Mouse (Mus musculus): Measurements from ENCODE around the gene Chaf1a. TPM values are rescaled to one million over a fixed set of nuclear protein-coding genes. Genes with fewer than 3 reads are reported as not detected.

Gene Chaf1a
- polyA plus RNA-seq, 1 experiment from 2014 or later, result 14.2 TPM

GRCm38 (mm10) chr17:56008356-56009087 is 31.7 kb upstream of the Chaf1a start:
- H3K9ac ChIP-seq (ENCODE audit: low read depth, low read length), result peak overlapping the region; percentile 77
- no peaks in the 10 kb centered on the region for H3K27me3 ChIP-seq (replicated peaks; ENCODE audit: control insufficient read depth, insufficient read depth, low read length)
- H3K4me1 ChIP-seq (ENCODE audit: control insufficient read depth, insufficient read depth, low read length), result peaks cover 14% of the 10 kb centered on the region; the same call in 1 of the 2 replicates
- peak overlapping the region; percentile 73 for H3K4me3 ChIP-seq (ENCODE audit: low read depth, low read length)
- peak overlapping the region; percentile 94 for H3K27ac ChIP-seq (replicated peaks; ENCODE audit: low read depth, low read length)
- peak overlapping the region; percentile 100 for H3K4me2 ChIP-seq (ENCODE audit: low read depth, low read length)
- under 1% methylated on average over 21 of the region's 21 CpGs for WGBS
- peak; percentile 94 for ATAC-seq (ENCODE audit: low read depth)
- H3K9me3 ChIP-seq (ENCODE audit: control insufficient read depth, low read length), result no peaks in the 10 kb centered on the region
- H3K36me3 ChIP-seq (ENCODE audit: control insufficient read depth, insufficient read depth, low read length), result peaks cover 21% of the 10 kb centered on the region
- DNase-seq (ENCODE audit: low spot score), result peak; percentile 99

- H3K4me2 ChIP-seq (ENCODE audit: low read depth, low read length), result peak overlapping the region; percentile 100
- WGBS, result under 1% methylated on average over 48 of the region's 62 CpGs
- no peaks in the 10 kb centered on the region for H3K9me3 ChIP-seq (ENCODE audit: control insufficient read depth, low read length)
- peaks cover 25% of the 10 kb centered on the region for H3K36me3 ChIP-seq (ENCODE audit: control insufficient read depth, insufficient read depth, low read length)
- H3K27ac ChIP-seq (replicated peaks; ENCODE audit: low read depth, low read length), result peak overlapping the region; percentile 94
- H3K4me3 ChIP-seq (ENCODE audit: low read depth, low read length), result peak overlapping the region; percentile 73
- H3K27me3 ChIP-seq (replicated peaks; ENCODE audit: control insufficient read depth, insufficient read depth, low read length), result no peaks in the 10 kb centered on the region
- ATAC-seq (ENCODE audit: low read depth), result peak; percentile 93
- H3K9ac ChIP-seq (ENCODE audit: low read depth, low read length), result peak overlapping the region; percentile 77
- H3K4me1 ChIP-seq (ENCODE audit: control insufficient read depth, insufficient read depth, low read length), result peaks cover 14% of the 10 kb centered on the region; the same call in 1 of the 2 replicates
- peak; percentile 97 for DNase-seq (ENCODE audit: low spot score)
These were observed 30.9 kb upstream of the Chaf1a start for GRCm38 (mm10) chr17:56009088-56009961.

GRCm38 (mm10) chr17:56009962-56010240 is 30.3 kb upstream of the Chaf1a start:
- Histone ChIP-seq H3K9ac (ENCODE audit: low read depth, low read length) (peak overlapping the region; percentile 77), H3K9me3 (ENCODE audit: control insufficient read depth, low read length) (no peaks in the 10 kb centered on the region), H3K4me2 (ENCODE audit: low read depth, low read length) (peak overlapping the region; percentile 100), H3K27me3 (replicated peaks; ENCODE audit: control insufficient read depth, insufficient read depth, low read length) (no peaks in the 10 kb centered on the region), H3K4me3 (ENCODE audit: low read depth, low read length) (peak overlapping the region; percentile 73), H3K27ac (replicated peaks; ENCODE audit: low read depth, low read length) (peak overlapping the region; percentile 94; the same call in 1 of the 2 replicates), H3K36me3 (ENCODE audit: control insufficient read depth, insufficient read depth, low read length) (peaks cover 27% of the 10 kb centered on the region), H3K4me1 (ENCODE audit: control insufficient read depth, insufficient read depth, low read length) (peaks cover 14% of the 10 kb centered on the region; the same call in 1 of the 2 replicates)
- 10% methylated on average over 2 of the region's 2 CpGs for WGBS
- DNase-seq (ENCODE audit: low spot score), result no peak
- ATAC-seq (ENCODE audit: low read depth), result no peak

GRCm38 (mm10) chr17:56010255-56010654 is 30.0 kb upstream of the Chaf1a start:
- Histone ChIP-seq H3K4me1 (ENCODE audit: control insufficient read depth, insufficient read depth, low read length) (peaks cover 14% of the 10 kb centered on the region; the same call in 1 of the 2 replicates), H3K9me3 (ENCODE audit: control insufficient read depth, low read length) (no peaks in the 10 kb centered on the region), H3K4me3 (ENCODE audit: low read depth, low read length) (peak overlapping the region; percentile 73), H3K27me3 (replicated peaks; ENCODE audit: control insufficient read depth, insufficient read depth, low read length) (no peaks in the 10 kb centered on the region), H3K36me3 (ENCODE audit: control insufficient read depth, insufficient read depth, low read length) (peaks cover 31% of the 10 kb centered on the region), H3K27ac (replicated peaks; ENCODE audit: low read depth, low read length) (no peak overlapping the region), H3K9ac (ENCODE audit: low read depth, low read length) (peak overlapping the region; percentile 77), H3K4me2 (ENCODE audit: low read depth, low read length) (peak overlapping the region; percentile 100)
- WGBS, result 66% methylated on average over 14 of the region's 14 CpGs
- no peak for DNase-seq (ENCODE audit: low spot score)
- ATAC-seq (ENCODE audit: low read depth), result no peak

- Histone ChIP-seq H3K4me1 (ENCODE audit: control insufficient read depth, insufficient read depth, low read length) (peaks cover 14% of the 10 kb centered on the region; the same call in 1 of the 2 replicates), H3K9ac (ENCODE audit: low read depth, low read length) (no peak overlapping the region), H3K4me3 (ENCODE audit: low read depth, low read length) (peak overlapping the region; percentile 73; the same call in 1 of the 2 replicates), H3K27me3 (replicated peaks; ENCODE audit: control insufficient read depth, insufficient read depth, low read length) (no peaks in the 10 kb centered on the region), H3K9me3 (ENCODE audit: control insufficient read depth, low read length) (no peaks in the 10 kb centered on the region), H3K36me3 (ENCODE audit: control insufficient read depth, insufficient read depth, low read length) (peaks cover 35% of the 10 kb centered on the region), H3K27ac (replicated peaks; ENCODE audit: low read depth, low read length) (no peak overlapping the region), H3K4me2 (ENCODE audit: low read depth, low read length) (peak overlapping the region; percentile 100)
- DNase-seq (ENCODE audit: low spot score), result no peak
- WGBS, result 7% methylated on average over 9 of the region's 9 CpGs
- ATAC-seq (ENCODE audit: low read depth), result no peak
These were observed 29.6 kb upstream of the Chaf1a start for GRCm38 (mm10) chr17:56010681-56011080.

GRCm38 (mm10) chr17:56011441-56011840 is 28.8 kb upstream of the Chaf1a start:
- Histone ChIP-seq H3K9ac (ENCODE audit: low read depth, low read length) (no peak overlapping the region), H3K27me3 (replicated peaks; ENCODE audit: control insufficient read depth, insufficient read depth, low read length) (no peaks in the 10 kb centered on the region), H3K27ac (replicated peaks; ENCODE audit: low read depth, low read length) (no peak overlapping the region), H3K36me3 (ENCODE audit: control insufficient read depth, insufficient read depth, low read length) (peaks cover 43% of the 10 kb centered on the region), H3K4me3 (ENCODE audit: low read depth, low read length) (no peak overlapping the region), H3K4me2 (ENCODE audit: low read depth, low read length) (no peak overlapping the region), H3K4me1 (ENCODE audit: control insufficient read depth, insufficient read depth, low read length) (peaks cover 14% of the 10 kb centered on the region; the same call in 1 of the 2 replicates), H3K9me3 (ENCODE audit: control insufficient read depth, low read length) (no peaks in the 10 kb centered on the region)
- ATAC-seq (ENCODE audit: low read depth) (no peak), DNase-seq (ENCODE audit: low spot score) (no peak)
- WGBS, result 85% methylated on average over 7 of the region's 7 CpGs

GRCm38 (mm10) chr17:56015293-56015692 is 24.9 kb upstream of the Chaf1a start:
- Histone ChIP-seq H3K27ac (replicated peaks; ENCODE audit: low read depth, low read length) (no peak overlapping the region), H3K9ac (ENCODE audit: low read depth, low read length) (no peak overlapping the region), H3K4me3 (ENCODE audit: low read depth, low read length) (no peak overlapping the region), H3K36me3 (ENCODE audit: control insufficient read depth, insufficient read depth, low read length) (peaks cover 79% of the 10 kb centered on the region), H3K27me3 (replicated peaks; ENCODE audit: control insufficient read depth, insufficient read depth, low read length) (no peaks in the 10 kb centered on the region), H3K4me2 (ENCODE audit: low read depth, low read length) (no peak overlapping the region), H3K9me3 (ENCODE audit: control insufficient read depth, low read length) (no peaks in the 10 kb centered on the region), H3K4me1 (ENCODE audit: control insufficient read depth, insufficient read depth, low read length) (peaks cover 7% of the 10 kb centered on the region; the same call in 1 of the 2 replicates)
- no peak for ATAC-seq (ENCODE audit: low read depth)
- 89% methylated on average over 9 of the region's 9 CpGs for WGBS
- no peak for DNase-seq (ENCODE audit: low spot score)

GRCm38 (mm10) chr17:56016382-56016781 is 23.9 kb upstream of the Chaf1a start:
- Histone ChIP-seq H3K36me3 (ENCODE audit: control insufficient read depth, insufficient read depth, low read length) (peaks cover 76% of the 10 kb centered on the region), H3K9me3 (ENCODE audit: control insufficient read depth, low read length) (no peaks in the 10 kb centered on the region), H3K27me3 (replicated peaks; ENCODE audit: control insufficient read depth, insufficient read depth, low read length) (no peaks in the 10 kb centered on the region), H3K9ac (ENCODE audit: low read depth, low read length) (no peak overlapping the region), H3K4me2 (ENCODE audit: low read depth, low read length) (no peak overlapping the region), H3K4me1 (ENCODE audit: control insufficient read depth, insufficient read depth, low read length) (no peaks in the 10 kb centered on the region), H3K27ac (replicated peaks; ENCODE audit: low read depth, low read length) (no peak overlapping the region), H3K4me3 (ENCODE audit: low read depth, low read length) (no peak overlapping the region)
- no peak for DNase-seq (ENCODE audit: low spot score)
- 88% methylated on average over 8 of the region's 8 CpGs for WGBS
- no peak for ATAC-seq (ENCODE audit: low read depth)
